Mouse (Mus musculus) monocyte, adult 5-6 weeks (primary cell): Measurements from ENCODE around the gene Asb10. TPM values are rescaled to one million over a fixed set of nuclear protein-coding genes. Genes with fewer than 3 reads are reported as not detected.
A peak's percentile ranks its signal among the peaks of the same experiment; 100 is the strongest.

Experiments used
- ATAC-seq: fragments of 153-309, 156-312 bp; replicated peaks from 2 replicates; pipeline ENCODE4 v1.8.0; 2017; ENCODE audit warnings: mild to moderate bottlenecking; ENCODE audit not compliant: low TSS enrichment, insufficient number of reproducible peaks, severe bottlenecking, poor library complexity, low FRiP score
- total RNA-seq: library from RNA; stranded (forward); fragments of 200-1000, 200-491, 200-594 nt; gene quantifications from 3 replicates; pipeline ENCODE4 v1.2.3, GENCODE M21; 2017

Gene Asb10
- total RNA-seq, 1 experiment from 2014 or later = not detected

DNA sequence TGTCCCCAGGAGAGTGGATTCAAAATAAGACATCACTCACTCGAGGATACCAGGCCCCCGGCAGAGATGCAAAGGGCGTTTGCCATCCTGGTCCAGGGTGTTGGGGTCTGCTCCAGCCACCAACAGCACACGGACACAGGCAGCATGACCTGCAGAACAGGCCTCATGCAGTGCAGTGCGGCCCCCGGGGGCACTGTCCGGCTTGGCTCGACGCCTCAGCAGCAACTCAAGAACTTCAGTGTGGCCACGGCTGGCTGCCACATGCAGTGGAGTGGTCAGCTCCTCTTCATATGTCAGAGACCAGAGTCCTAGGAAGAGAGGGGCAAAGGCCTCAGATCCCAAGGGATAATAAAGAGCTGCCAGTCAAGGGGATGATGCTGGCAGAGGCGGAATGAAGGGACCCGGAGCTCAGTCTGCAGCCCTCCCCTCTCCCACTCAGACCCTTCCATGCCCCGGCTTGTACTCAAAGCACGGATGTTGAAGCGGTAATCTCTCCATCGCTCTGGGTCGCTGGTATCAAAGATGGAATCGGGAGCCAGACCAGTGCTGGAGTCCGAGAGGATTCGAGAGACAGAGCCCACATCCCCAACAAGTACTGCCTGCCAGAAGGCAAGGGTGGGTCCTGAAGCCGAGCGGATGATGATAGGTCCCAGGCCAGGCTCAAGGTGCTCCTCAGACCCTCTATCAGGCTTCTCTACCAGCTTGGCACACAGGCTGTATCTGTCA lies 1.0 kb downstream of the Asb10 start:
- no peak for ATAC-seq

DNA sequence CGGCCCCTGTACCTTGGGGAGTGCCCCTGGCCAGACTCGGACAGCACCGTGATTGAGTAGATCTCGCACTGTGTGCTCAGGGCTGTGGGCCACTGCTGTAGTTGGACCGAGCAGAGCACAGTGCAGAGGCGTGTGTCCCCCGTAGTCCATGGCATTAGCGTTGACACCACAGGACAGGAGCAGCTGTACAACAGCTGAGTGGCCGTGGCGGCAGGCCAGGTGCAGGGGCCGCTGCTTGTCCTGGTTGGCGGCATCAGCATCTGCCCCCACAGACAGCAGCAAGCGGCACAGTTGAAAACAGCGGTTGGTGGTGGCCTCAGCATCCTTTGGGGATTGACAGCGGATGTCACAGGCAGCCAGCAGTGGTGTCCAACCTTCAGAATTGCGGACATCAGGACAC lies 3.2 kb downstream of the Asb10 start:
- no peak for ATAC-seq

DNA sequence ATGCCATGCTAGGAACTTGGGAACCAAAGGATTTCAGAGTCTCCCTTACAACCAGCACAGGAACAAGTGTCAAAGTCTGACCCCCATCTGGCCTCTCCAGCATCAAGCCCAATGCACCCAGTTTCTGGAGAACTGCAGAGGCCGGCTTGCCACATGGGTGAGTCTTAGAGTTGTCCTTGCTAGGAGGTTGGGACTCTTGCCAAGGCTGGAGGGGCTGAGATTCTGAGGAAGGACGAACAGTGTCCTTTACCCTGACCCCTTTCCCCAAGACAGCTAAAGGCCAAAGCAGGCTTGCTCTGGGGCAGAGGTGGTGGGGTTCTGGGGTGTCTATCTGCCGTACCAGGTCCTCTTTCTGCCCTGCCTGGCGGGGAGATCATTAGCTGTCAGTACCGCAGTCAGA lies 4.3 kb downstream of the Asb10 start:
- ATAC-seq = no peak

DNA sequence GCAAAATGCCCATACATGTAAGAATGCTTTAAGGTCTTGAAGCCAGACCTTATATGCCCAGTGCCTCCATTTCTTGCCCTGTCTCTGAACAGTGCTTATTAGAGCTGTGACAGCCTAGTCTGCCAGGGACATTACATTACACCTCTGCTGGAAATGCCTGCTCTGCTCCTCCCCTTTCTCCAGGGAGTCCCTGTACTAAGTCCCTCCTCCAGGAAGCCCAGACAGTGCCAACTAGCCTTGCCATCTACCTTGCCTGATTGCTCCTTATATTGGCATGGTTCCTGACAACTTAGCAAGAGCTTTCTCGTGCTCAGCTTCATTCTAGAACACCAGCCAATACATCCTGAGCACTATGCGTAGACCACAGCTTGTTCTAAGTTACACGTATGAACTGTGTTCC lies 5.0 kb downstream of the Asb10 start:
- no peak for ATAC-seq

DNA sequence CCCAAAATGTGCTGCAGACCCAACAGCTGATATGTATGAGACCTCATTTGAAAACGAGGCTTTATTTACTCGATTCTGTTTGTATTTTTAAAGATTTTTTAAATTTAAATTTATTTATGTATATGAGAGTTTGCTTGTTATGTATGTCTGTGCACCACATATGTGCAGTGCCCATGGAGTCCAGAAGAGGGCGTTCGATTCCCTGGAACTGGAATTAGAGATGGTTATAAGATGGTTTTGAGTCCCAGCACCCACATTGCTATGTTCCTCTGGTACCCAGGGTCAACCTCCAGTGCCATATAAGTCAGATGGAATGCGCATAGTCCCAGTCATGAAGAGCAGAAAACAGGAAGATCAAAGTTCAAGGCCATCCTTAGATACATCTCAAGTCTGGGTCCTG lies 6.5 kb downstream of the Asb10 start:
- no peak for ATAC-seq

DNA sequence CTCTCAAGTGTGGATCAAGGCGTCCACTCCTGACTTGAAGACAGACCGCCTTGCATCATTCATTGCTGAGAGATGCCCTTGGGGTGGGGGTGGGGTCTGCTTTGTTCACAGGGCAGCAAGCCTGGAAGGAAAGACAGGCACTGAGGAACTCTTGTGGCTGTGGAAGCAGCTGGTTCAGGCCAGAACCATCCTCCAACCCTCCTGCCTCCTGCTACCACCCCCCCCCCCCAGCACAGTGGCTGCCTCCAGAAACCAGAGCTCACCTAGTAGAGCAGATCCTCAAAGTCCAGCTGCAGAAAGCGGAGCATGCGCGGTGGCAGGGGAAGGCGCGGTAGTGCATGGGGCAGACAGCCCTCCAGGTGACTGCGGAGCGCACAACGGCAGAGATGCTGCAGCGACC lies 7.4 kb downstream of the Asb10 start:
- ATAC-seq = no peak

DNA sequence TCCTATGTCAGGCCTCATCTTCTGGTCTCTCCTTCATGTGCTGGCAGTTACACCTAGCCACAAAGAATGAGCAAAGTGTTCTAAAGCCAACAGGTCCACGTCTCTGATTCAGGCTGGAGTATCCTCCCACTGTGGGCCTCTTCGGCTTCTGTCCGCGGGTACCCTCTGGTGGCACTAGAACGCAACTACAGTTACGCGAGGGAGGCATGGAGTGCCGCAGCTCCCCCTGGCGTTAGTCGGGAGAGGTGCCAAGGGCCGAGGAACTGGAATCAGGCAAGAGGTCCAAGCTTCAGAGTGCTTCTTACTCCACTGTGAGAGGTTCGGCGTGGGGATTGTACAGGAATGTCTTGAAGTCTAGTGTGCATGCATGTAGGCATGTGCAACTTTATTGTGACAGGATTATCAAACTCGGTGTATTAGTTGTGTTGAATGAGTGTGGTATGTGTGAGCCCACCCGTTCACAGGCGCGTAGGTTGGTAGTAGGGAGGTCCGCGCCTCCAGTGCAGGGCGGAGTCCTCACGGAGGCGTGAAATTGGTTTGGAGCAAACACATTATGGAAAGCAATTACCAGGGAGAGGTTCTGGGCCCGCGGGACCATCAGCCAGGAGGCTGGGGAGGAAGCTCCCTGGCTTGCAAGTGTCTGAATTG lies 10.6 kb downstream of the Asb10 start:
- peak; percentile 98 for ATAC-seq

DNA sequence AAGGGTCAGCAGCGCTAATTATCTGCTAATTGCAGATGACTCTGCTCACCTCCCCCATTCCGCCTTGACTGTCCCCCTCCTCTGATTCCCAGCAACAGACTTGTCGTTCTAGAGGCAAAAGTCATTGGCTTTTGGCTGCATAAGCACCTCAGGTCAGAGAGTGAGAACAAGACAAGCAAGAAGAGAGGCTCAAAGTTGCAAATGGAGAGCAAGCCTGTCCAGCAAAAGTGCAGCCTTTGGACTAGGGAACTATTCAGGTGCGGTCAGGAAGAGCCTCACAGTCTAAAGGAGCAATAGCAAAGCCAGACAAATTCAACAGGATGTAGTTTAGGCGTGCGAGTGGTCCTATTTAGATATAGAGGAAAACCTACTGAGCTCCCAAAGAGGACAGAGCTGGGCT lies 13.0 kb downstream of the Asb10 start:
- ATAC-seq = no peak

DNA sequence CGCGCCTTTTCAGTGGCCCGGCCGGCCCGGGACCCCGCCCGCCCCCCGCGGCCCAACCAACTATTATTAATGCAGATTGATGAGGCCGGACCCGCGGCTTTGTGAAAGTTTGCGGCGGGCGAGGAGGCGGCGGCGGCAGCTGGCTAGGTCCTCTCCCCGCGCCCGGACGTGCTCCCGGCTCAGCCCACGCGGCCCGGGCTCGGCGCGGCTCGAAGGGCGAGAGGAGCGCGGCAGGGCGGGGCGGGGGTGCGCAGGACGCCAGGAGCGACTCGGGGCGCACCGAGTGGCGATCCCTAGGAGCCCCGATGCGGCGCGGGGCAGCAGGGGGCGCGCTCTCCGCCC lies 13.9 kb downstream of the Asb10 start, which contains the start of gene Gbx1:
Gene Gbx1, minus strand, starts transcription at position 314 of the 342 bp plus-strand sequence.
- ATAC-seq = no peak

DNA sequence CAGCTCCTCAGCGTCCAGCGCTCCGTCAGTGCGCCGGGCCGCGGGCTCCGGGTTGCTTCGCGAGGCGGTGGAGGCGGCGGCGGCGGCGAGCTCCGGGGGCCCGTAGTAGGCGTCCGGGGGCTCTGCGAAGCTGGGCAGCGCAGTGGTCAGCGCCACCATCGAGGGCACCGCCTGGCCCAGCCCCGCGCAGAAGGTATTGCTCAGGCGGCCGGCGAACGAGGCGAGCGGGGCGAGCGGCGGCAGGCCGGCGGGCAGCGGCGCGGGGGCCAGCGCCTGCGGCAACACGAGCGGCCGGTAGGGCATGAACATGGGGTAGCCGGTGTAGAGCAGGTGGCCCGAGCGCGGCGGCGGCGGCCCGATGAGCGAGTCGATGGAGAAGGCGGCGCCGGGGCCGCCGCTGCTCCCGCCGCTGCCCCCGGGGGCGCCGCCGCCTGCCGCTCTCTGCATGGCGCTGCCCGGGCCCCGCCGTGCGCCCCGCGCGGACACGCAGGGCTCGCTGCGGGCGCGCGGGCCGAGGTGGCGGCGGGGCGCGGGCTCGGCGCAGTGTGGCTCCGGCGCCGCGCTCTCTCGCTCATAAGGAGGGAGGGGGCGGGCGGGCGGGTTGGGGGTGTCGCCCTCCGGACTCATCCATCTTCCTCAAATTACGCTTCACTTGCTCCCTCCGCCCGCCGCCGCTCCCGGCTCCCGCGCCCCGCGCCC lies 14.4 kb downstream of the Asb10 start:
- ATAC-seq = no peak

DNA sequence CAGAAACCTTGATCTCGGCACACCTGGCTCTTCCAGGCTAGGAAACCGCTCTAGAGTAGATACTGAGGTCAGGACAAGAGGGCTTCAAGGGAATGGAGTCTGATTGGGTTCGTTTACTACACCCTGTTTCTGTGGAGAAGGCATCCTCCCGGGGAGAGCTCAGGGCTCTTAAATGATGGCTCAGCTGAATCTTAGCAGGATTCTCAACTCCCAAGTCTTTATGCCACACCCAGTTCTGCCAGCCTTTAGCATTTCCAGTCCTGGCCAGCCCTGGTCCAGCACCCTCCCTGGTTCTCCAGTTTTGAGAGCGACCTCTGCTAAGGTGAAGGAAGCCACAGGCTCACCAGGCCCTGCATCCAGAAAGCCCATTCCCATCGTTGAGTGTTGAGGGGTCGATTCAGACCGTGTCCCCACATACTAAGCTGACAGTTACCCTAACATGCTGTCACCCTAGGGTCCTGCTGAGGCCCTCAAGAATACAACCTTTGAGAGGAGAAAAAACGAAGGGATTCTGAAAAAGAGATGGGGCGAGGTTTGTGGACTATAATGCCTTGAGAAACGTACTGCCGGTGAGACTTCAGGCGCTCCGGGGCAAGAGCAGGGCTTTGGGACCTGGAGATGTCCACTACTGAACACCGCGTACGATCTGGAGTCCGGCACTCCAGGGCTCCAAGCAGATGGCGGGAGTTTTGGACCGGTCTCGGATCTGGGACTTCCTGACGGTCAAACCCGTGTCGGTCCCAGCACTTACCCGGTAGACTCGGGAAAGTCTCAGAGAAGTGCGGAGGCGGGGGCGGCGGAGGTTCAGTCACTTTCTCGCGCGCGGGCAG lies 15.2 kb downstream of the Asb10 start:
- no peak for ATAC-seq

DNA sequence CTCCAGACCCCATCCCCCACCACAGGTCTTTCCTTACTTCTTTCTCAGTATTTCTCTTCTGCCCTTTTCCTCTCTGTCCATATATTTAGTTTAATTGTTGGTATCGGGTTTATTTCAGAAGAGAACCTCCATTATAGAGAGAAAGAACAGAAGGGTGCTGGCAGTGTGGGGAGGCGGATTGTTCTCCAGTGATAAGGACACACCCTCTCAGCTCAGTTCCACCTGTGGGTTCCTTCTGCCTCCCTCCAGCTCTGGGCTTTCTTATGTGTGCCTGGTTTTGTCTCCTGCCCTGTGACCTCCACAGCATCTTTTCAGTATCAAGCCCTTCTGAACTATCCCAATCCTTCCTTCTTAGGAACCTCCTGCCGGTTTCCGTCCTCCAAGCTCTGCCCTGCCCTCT lies 16.3 kb downstream of the Asb10 start:
- ATAC-seq = no peak

DNA sequence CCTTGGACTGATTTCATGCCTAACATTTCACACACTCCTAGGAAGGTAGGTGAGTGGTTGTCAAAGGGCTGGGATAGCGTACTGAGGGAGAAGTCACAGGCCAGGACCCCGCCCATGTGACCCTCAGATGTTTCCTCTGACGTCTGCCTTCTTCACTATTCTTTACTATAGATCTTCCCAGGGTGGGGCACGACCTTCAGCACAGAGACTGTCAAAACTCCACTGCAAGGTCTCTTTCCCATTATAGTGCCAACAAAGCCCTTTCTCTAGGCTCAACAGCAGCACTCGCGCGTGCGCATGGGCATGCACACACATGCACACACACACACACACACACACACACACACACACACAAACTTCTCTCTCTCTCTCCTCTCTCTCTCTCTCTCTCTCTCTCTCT lies 17.0 kb downstream of the Asb10 start:
- ATAC-seq = no peak

DNA sequence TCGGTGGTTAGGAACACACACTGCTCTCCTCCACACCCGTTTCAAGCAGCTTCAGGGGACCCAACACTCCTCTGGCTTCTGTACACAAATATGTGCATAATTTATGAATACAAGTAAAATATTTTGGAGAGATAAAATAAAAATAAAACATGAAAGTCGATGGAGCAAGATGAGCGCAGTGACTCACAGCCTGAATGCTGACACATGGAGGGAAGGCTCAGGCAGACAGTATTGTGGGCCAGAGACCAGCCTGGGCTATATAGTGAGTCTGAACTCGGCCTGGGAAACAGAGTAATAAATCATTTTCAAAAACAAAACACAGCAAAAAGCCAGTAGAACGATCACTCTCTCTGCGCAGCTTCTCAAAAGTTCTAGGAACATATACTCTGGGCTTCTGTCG lies 19.4 kb downstream of the Asb10 start:
- no peak for ATAC-seq

DNA sequence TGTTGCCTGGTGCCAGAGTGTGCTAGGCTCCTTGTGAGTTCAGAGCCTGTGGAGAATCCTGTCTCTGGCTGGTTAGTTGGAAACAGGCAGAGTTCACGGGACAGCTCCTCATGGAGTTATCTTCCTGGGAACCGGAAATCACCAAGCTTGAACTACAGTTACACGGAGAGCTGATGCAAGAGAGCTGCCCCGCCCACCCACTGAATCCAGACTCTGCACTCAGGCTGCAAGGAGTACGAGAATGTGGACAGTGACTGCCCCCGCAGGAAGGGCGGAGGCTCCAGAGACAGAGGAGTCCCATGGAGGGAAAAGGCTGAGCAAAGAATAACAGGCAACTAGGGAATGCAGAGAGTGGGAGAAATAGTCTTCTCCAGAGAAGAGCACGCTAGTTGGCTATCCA lies 28.5 kb downstream of the Asb10 start:
- ATAC-seq = no peak

DNA sequence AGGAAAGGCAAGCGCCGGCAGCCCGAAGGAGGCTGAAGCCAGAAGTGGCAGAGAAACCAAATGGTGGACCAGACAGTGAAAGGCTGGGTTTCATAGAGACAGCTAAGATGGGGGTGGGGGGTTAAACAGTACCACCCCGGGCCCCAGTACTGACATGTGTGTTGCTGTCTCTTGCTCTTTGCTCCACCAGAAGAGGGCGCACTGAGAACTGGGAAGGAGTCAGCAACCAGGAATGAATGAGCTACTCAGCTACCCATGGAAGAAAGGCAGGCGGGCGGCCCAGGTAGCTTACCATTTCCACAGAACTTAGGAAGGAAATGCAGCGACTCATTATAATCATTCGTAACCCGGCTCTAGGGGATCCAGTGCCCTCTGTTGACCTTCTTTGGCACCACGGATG lies 30.1 kb downstream of the Asb10 start:
- ATAC-seq = no peak

DNA sequence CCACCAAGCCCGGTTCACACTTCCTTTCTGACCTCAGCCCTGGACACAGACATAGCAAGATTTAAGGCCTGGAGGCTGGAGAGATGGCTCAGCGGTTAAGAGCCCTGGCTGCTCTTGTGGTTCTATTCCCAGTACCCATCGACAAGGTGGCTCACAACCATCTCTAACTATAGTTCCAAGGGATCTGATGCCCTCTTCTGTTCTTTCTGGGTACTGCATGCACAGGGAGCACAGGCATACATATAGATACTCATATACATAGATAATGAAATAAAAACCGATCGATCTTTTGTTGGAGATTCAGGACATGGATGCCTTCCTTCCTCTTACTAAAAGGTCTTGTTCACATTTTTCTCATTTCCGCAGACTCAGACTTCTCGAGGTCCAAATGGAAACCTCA lies 32.4 kb downstream of the Asb10 start:
- no peak for ATAC-seq

DNA sequence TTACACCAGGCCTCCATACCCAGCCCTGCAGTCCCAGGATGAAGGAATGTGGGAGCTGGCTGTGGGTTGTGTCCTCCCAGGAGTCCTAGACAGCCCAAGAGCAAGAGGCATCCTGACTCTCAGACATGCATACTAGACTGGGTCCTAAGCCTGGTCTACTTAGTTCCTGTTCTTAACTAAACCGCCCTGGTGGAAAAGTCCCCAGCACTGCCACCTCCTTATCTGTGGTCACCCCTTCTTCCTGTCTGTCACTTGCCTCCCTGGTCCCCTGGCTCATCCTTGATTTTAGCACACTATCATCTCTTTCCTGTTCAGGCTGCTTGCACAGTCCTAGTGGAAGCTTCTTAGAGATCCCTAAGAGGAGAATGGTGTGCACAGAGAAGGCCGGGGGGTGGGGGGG lies 35.3 kb downstream of the Asb10 start:
- ATAC-seq = no peak; the same call in 1 of the 2 replicates

DNA sequence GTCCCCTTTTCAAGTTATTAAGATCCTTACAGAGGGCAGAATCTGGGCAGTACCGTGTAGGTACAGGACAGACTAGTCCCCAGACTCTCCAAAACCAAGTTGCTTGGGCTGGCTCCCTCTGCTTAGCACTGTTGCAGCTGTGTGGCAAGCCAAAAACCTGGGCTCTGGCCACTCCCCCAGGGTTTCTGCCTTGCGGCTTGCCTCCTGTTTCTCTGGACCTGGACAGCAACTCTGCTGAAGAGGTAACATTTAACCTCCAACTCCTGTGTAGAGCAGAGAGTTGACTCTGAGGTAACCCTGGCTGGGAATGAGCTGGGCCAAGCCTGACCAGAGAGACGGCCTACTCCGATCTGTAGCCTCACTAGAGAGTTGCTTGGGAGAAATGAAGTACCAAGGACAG lies 38.0 kb downstream of the Asb10 start:
- no peak for ATAC-seq
